Mouse (Mus musculus): Measurements from ENCODE around the gene Bak1.
A peak's percentile ranks its signal among the peaks of the same experiment; 100 is the strongest.
"Not testable (repeated sequence)": the region's sequence is repeated elsewhere in the genome, so short reads cannot be mapped to it uniquely, and the experiment has no call there.

Bak1 gene

DNA sequence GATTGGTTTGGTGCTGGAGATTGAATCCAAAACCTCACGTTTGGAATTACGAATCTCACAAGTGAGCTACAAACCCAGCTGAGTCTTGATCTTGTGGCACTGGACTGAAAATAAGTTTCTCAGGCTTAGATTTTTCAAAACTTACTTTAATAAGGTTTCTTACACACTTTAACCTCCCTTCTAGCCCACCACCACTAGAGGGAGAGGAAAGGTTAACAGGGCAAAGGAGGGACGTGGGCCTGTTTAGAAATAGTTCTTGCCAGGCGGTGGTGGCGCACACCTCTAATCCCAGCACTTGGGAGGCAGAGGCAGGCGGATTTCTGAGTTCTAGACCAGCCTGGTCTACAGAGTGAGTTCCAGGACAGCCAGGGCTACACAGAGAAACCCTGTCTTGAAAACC lies 51.5 kb downstream of the Bak1 start:
- DNase-seq = not testable (repeated sequence)

- DNase-seq = no peak
These were observed 53.4 kb downstream of the Bak1 start for GRCm38 (mm10) chr17:26975415-26975814.

GRCm38 (mm10) chr17:26974547-26974946 lies 54.3 kb downstream of the Bak1 start:
- DNase-seq = no peak

DNA sequence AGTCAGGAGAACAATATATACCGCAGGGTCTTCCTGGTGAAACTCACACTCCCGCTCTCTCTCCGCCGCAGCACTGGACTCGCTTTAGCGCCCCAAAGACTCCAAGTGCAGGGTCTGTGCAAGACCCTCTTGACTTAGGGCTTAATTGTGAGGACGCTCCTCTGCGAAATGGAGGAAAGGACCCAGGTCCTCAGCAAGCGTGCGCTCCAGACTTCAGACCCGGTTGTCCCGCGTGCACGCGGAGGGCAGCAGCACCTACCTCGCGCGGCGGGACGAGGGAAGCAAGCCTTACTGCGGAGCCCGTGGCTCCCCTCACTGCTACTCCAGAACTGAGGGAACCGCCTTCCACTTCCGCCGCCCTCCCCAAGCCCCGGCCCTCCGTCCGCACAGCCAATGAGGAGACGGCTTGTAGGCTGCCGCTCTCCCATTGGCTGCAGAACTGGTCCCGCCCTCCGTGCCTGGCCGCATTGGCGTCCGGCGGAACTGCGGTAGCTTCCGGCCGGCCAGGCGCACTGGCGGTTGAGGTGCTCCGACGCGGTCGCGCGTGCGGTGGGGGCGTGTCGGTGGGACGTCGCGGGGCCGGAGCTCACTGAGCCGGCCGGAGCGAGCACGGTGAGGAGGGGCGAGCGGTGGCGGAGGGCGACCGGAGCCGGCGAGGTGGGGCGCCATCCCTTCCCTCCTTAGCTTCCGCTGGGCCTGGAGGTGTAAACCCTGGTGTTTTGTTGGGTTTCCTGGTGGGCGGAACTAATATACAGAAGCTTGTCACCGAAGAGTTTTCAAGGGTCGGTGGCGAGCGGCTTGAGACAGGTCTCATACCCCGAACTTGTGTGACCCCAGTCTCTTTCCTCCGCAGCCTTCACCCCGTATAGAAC lies 55.9 kb downstream of the Bak1 start, which contains the start of gene Zbtb9:
TSS of gene Zbtb9 (plus strand) at position 465 of the 872 bp plus-strand sequence.
- DNase-seq = peak; percentile 97

DNA sequence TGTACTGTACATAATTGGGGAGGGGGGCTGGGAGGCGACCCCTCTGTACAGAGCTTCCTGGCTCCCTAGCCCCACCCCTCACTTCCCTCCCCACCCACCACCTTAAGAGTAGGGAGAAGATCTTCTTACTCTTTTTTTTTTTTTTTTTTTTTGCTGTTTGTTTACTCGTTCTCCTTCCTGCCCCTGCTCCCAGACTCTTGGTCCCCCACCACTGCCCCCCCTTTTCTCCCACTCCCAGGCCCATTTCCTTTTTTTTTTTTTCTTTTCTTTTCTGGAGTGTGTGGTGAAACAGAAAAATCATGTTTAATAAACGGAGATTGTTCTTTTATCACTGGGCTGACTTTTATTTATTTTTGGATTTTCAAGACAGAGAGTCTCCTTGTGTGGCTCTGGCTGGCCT lies 56.7 kb downstream of the Bak1 start:
- no peak for DNase-seq

DNA sequence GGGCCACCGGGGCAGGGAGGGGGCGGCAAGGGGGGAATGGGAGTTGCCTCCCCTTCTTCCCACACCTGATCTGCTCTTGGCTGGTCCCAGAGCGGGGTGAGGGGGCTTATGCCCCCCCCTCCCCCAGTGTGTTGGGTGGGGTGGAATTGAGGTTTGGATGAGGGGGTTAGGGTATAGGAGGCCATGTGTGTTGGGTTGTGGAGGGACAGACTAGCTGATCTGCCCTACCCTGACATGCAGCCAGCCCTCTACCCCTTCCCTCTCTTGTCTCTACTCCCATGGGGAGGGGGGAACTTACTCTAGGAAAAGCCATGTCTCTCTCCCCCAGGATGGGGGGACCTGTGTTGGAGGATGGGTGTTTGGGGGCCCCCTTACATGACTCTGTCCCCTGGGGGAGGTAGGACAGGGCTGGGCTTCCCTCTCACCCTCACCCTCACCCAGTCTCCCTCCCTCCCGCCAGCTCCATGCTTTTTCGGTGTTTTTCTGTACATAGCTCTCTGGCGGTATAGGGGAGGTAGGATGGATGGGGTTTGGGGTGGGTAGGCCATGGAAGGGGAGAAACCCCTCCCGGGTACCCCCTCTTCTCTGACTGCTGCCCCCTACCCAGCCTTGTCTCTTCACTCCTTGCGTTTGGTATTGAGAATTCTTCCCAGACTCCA lies 57.4 kb downstream of the Bak1 start:
- DNase-seq = no peak

GRCm38 (mm10) chr17:26970221-26970620 lies 58.6 kb downstream of the Bak1 start:
- no peak for DNase-seq

Data from kidney, postnatal 36 days (tissue).